Mouse (Mus musculus) forebrain, embryonic 15.5 days (tissue): Measurements from ENCODE around the gene Gm9747. TPM values are rescaled to one million over a fixed set of nuclear protein-coding genes. Genes with fewer than 3 reads are reported as not detected.

ENCODE experiments used
- polyA plus RNA-seq: library from polyadenylated mRNA; unstranded; fragments of >200 nt; fragmentation: Nextera tagmentation; extraction: Ambion mirVana; gene quantifications from 2 replicates; pipeline ENCODE4 v1.2.1, GENCODE M21; 2015

Gene Gm9747
- polyA plus RNA-seq, 1 experiment from 2014 or later = 27.4 TPM

Other genes with a start within 250 kb of the Gm9747 start
- 9.1 and 10.4 TPM in 2 replicates for gene Irs1, start 58.3 kb downstream of the Gm9747 start, polyA plus RNA-seq
- gene Rhbdd1, start 83.3 kb downstream of the Gm9747 start, polyA plus RNA-seq = 5.0 TPM in 2 replicates